Mouse (Mus musculus): ENCODE data around the gene Erf. TPM values are rescaled to one million over a fixed set of nuclear protein-coding genes. Genes with fewer than 3 reads are reported as not detected.

Erf gene
- total and polyA plus RNA-seq, 2 experiments from 2014 or later, result 3.7 to 20.8 TPM

GRCm38 (mm10) chr7:25232101-25232648 is 18.4 kb downstream of the Erf start:
- Histone ChIP-seq H3K36me3 (ENCODE audit: insufficient read depth, low read length) (peaks cover 74% of the 10 kb centered on the region), H3K27ac (no peak overlapping the region), H3K4me1 (ENCODE audit: insufficient read depth, low read length) (peaks cover 6% of the 10 kb centered on the region; the same call in 1 of the 2 replicates), H3K27me3 (ENCODE audit: insufficient read depth, low read length) (no peaks in the 10 kb centered on the region), H3K9me3 (ENCODE audit: low read length) (no peaks in the 10 kb centered on the region), H3K9ac (replicated peaks; ENCODE audit: low read length) (no peak overlapping the region), H3K4me3 (ENCODE audit: low read length) (no peak overlapping the region), H3K4me2 (ENCODE audit: low read depth, low read length) (no peak overlapping the region)
- ATAC-seq, result no peak
- peak; percentile 27 for DNase-seq (ENCODE audit: low spot score)
- TF ChIP-seq CTCF (IDR thresholded peaks at IDR 0.05; ENCODE audit: low read depth), result peak; percentile 52
- WGBS, result 60% methylated on average over 5 of the region's 5 CpGs

GRCm38 (mm10) chr7:25230690-25231285 is 19.8 kb downstream of the Erf start:
- Histone ChIP-seq H3K27me3 (ENCODE audit: insufficient read depth, low read length) (no peaks in the 10 kb centered on the region), H3K9ac (replicated peaks; ENCODE audit: low read length) (no peak overlapping the region), H3K27ac (no peak overlapping the region), H3K4me3 (ENCODE audit: low read length) (no peak overlapping the region), H3K9me3 (ENCODE audit: low read length) (no peaks in the 10 kb centered on the region), H3K4me1 (ENCODE audit: insufficient read depth, low read length) (no peaks in the 10 kb centered on the region), H3K4me2 (ENCODE audit: low read depth, low read length) (no peak overlapping the region), H3K36me3 (ENCODE audit: insufficient read depth, low read length) (peaks cover 88% of the 10 kb centered on the region)
- DNase-seq (ENCODE audit: low spot score), result no peak
- ATAC-seq, result no peak
- TF ChIP-seq CTCF (IDR thresholded peaks at IDR 0.05; ENCODE audit: low read depth), result no peak
- WGBS, result 88% methylated on average over 9 of the region's 9 CpGs

DNA sequence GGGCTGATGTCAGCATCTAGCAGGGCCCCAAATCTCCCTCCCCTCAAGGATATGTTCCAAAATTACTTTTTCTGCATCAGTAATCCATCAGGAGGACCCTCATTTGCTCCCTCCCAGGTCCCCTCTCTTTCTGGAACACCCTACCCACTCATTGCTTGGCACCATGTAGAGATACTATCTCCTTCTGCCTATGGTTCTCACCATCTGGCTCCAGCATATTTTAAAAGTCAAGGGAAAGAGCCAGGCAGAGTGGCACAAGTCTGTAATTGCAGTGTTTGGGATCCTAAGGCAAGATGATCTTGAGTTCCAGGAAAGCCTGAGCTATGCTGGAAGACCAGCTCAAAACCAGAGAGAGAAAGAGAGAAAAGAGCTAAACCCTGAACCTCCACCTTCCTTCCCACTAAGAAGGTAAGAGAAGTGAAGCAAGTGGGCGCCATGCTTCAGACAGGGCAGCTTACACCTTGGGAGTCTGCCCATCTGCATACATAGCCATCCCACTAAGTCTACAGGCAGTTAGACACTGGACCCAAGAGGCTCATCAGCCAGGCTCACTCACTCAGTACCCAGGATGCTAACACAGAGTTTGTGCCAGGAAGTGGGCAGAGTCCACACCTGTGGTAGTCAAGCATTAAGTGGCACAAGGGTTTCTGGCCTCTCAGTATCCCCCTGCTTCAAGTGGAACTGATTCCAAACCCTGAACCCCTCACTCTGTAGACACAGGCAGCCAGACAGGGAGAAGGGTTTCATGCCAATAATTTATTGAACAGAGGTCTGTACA is 22.8 kb downstream of the Erf start:
- TF ChIP-seq CTCF (IDR thresholded peaks at IDR 0.05; ENCODE audit: low read depth), result no peak
- DNase-seq (ENCODE audit: low spot score) (no peak), ATAC-seq (no peak)
- Histone ChIP-seq H3K36me3 (ENCODE audit: insufficient read depth, low read length) (peaks cover 78% of the 10 kb centered on the region), H3K9me3 (ENCODE audit: low read length) (no peaks in the 10 kb centered on the region), H3K4me1 (ENCODE audit: insufficient read depth, low read length) (no peaks in the 10 kb centered on the region), H3K9ac (replicated peaks; ENCODE audit: low read length) (no peak overlapping the region), H3K4me2 (ENCODE audit: low read depth, low read length) (no peak overlapping the region), H3K27me3 (ENCODE audit: insufficient read depth, low read length) (no peaks in the 10 kb centered on the region), H3K27ac (no peak overlapping the region), H3K4me3 (ENCODE audit: low read length) (no peak overlapping the region)
- WGBS, result 100% methylated on average over 1 of the region's 1 CpGs

DNA sequence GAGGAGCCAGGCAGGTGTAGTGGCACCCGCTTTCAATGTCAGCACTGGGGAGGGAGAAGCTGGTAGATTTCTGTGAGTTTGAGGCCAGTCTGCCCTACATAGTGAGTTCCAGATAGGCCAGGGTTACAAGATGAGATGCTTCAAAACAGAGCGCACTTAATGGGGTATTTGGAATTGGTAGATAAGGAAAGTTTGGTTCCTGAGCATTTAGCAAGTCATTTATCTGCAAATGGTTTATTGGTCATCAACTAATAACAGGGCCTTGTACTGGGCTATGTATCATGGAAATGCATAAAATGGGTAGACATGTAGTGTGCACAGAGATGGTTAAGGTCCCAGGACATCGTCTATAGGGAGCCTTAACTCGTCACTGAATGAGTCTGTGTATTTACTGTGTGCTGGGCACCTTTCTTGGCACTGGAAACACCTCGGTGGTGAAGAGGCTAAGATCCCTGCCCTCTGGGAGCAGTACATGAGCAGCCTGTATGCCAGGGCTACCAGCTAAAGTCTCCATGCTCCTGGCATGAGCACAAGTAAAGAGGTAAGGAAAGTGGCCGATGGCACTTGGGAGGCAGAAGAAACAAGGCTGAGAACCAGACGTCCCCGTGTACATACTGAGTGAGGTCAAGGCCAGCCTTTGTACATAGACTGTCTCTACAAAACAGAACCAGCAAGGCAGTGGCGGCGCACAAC is 28.1 kb downstream of the Erf start:
- Histone ChIP-seq H3K9ac (replicated peaks; ENCODE audit: low read length) (peak overlapping the region; percentile 65; the same call in 1 of the 2 replicates), H3K4me2 (ENCODE audit: low read depth, low read length) (peak overlapping the region; percentile 78), H3K36me3 (ENCODE audit: insufficient read depth, low read length) (peaks cover 31% of the 10 kb centered on the region), H3K27me3 (ENCODE audit: insufficient read depth, low read length) (no peaks in the 10 kb centered on the region), H3K4me1 (ENCODE audit: insufficient read depth, low read length) (peaks cover 17% of the 10 kb centered on the region), H3K9me3 (ENCODE audit: low read length) (no peaks in the 10 kb centered on the region), H3K27ac (no peak overlapping the region), H3K4me3 (ENCODE audit: low read length) (peak overlapping the region; percentile 61; the same call in 1 of the 2 replicates)
- TF ChIP-seq CTCF (IDR thresholded peaks at IDR 0.05; ENCODE audit: low read depth), result no peak
- ATAC-seq, result no peak
- 86% methylated on average over 10 of the region's 10 CpGs for WGBS
- no peak for DNase-seq (ENCODE audit: low spot score)

DNA sequence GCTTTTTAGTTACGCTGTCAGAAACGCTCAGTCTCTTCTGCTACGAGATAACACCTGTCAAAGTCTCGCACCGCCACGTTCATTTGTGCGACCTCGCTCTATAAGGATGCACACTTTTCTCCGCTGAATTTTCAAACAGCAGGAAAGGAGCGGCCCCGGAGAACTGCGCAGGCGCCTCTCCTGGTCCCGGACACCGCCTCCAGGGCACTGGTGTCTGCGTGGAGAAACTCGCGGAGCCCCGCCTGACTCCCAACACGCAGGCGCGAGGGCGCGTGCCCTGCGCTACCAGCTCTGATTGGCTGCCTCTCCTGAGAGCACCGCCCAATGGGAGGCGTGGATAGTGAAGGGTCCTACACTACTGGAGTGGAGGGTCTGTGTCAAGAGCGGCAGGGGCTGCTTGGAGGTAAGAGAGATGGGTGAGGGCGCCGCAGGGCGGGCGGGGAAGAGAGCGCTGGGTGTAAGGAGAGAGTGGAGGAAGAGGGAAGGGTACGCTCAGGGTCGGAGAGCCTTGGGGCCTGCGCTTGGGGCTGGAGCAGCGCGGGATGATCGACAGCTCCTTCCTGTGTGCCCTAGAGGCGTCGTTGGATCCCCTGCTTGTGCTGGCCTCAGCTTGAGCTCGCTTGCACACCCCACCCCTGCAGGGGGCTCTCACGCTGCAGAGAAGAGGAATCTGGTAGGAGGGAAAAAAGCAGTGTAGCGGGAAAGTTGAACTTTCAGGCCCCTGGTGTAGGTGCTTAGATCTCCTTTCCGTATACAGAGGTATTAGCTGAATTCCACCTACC is 29.3 kb downstream of the Erf start, which contains the start of gene Zfp526:
Gene Zfp526 (plus strand): TSS at position 324 of the 782 bp plus-strand sequence.
- under 1% methylated on average over 37 of the region's 45 CpGs for WGBS

More for the DNA sequence above, 29.3 kb downstream of the Erf start, which contains the start of gene Zfp526:
- peak within 1 kb of the TSS; percentile 79 for H3K9ac ChIP-seq (replicated peaks; ENCODE audit: low read length)
- peaks cover 20% of the 10 kb centered on the region; the same call in 1 of the 2 replicates for H3K36me3 ChIP-seq (ENCODE audit: insufficient read depth, low read length)
- H3K27me3 ChIP-seq (ENCODE audit: insufficient read depth, low read length), result no peaks in the 10 kb centered on the region
- H3K4me3 ChIP-seq (ENCODE audit: low read length), result peak within 1 kb of the TSS; percentile 61
- DNase-seq (ENCODE audit: low spot score), result peak; percentile 99
- peak; percentile 47 for TF ChIP-seq CTCF (IDR thresholded peaks at IDR 0.05; ENCODE audit: low read depth)
- peak within 1 kb of the TSS; percentile 84 for H3K27ac ChIP-seq
- H3K4me1 ChIP-seq (ENCODE audit: insufficient read depth, low read length), result peaks cover 17% of the 10 kb centered on the region
- H3K9me3 ChIP-seq (ENCODE audit: low read length), result no peaks in the 10 kb centered on the region
- ATAC-seq, result peak; percentile 96
- peak within 1 kb of the TSS; percentile 78 for H3K4me2 ChIP-seq (ENCODE audit: low read depth, low read length)
